Mouse (Mus musculus): ENCODE measurements around the gene Krr1. TPM values are rescaled to one million over a fixed set of nuclear protein-coding genes. Genes with fewer than 3 reads are reported as not detected.

The Krr1 gene
- polyA plus RNA-seq (2015; fragmentation: Nextera tagmentation; extraction: Ambion mirVana): 19.2 and 19.6 TPM in 2 replicates

DNA sequence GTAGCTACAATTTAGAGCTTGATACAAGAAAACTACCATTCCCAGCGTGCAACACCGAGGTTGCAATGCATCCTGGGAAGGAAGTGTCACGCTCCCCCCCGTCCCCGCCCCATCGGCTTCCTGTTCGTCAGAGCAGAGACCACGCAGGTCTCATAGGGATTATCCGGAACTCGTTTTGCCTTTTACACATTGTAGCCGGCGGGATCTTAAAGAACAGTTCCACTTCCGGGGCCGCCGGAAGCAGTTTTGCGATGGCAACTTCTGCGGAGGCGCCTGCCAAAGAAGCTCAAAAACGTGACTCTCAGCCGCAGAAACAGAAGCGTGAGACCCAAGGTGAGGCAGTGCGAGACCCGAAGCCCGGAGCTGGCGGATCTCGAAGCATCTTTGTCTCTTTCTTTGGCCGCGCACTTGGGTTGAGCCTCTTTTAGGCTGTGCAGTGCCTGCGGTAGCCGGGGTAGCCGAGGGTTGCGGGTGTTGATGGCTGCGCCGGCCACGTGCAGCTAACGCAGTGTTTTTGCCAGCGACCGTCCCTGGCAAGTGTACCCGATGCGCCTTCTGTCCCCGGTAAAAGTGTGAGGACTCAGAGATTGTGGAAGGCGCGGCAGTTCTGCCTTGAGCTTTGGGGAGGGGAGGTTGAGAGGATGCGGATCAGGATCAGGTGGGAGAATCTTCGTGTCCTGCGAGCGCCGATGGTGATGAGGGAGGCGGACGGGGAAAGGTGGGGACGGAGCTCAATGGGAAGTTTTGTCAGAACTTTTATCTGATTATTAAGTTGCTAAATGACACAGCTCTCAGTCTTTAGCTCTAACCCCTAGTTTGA, at the start of gene Krr1:
TSS of gene Krr1 (plus strand) at position 123 of the 820 bp plus-strand sequence.

DNA sequence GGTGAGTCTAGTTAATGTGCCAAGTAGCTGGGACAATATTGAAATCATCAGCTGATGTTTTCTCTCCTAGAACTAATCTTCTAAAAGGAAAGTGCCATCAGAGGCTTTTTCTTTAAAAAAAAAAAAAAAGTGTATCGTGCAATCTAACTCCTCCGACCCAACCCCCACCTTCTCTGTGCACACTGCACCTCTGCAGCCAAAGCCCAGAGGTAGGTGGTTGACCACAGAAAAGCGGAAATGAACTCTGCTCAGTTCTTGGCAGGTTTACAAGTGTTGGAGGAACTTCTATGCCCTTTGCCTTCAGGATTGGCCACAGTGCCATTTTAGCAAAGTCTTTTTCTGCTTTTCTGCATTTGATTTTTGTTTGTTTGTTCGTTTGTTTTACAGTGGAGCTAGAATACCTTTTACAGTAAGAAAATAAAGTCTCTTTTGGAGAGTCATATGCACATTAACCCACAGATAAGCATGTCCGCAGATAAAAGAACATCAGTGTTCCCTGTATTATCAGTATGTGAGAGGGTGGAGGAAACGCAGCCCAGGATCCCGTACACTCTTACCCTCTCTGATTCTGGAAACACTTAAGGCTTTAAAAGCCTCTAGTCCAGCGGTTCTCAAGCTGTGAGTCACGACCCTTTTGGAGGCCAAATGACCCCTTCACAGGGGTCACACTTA, 30.2 kb downstream of the Krr1 start, which contains the start of gene Glipr1:
TSS of gene Glipr1 (minus strand) at position 88 of the 672 bp plus-strand sequence.

Other genes starting within 250 kb of the Krr1 start
- 23.2 and 34.0 TPM in 2 replicates for gene Glipr1, start 30.0 kb downstream of the Krr1 start, polyA plus RNA-seq (2015; fragmentation: Nextera tagmentation; extraction: Ambion mirVana)
- gene Glipr1l1, start 87.5 kb downstream of the Krr1 start, polyA plus RNA-seq (2015; fragmentation: Nextera tagmentation; extraction: Ambion mirVana): not detected in 2 replicates
- gene Glipr1l2, start 110.7 kb downstream of the Krr1 start, polyA plus RNA-seq (2015; fragmentation: Nextera tagmentation; extraction: Ambion mirVana): not detected in 2 replicates
- not detected in 2 replicates for gene Glipr1l3, start 187.7 kb downstream of the Krr1 start, polyA plus RNA-seq (2015; fragmentation: Nextera tagmentation; extraction: Ambion mirVana)
- gene Caps2, start 191.0 kb downstream of the Krr1 start, polyA plus RNA-seq (2015; fragmentation: Nextera tagmentation; extraction: Ambion mirVana): not detected in 2 replicates